Mouse (Mus musculus) heart, embryonic 14.5 days (tissue): ENCODE data around the gene Rfc4. TPM values are rescaled to one million over a fixed set of nuclear protein-coding genes. Genes with fewer than 3 reads are reported as not detected.

Experiments
- microRNA-seq: library from miRNA; unstranded; fragments of <30 nt; microRNA quantifications from one replicate; pipeline ENCODE4, GENCODE M21; 2016
- polyA plus RNA-seq: library from polyadenylated mRNA; unstranded; fragments of >200 nt; fragmentation: Nextera tagmentation; extraction: Ambion mirVana; gene quantifications from 2 replicates; pipeline ENCODE4 v1.2.1, GENCODE M21; 2014

Rfc4 gene
- polyA plus RNA-seq, 1 experiment from 2014 or later = 84.8 TPM

Small RNA genes within 50 kb of the gene (microRNA-seq; reads per million reads assigned to microRNA genes)
- gene Gm49346 = 1.1 reads per million

Other genes with a start within 250 kb of the Rfc4 start
- 2.0 and 4.6 TPM in 2 replicates for gene Ahsg, start 236.5 kb downstream of the Rfc4 start, polyA plus RNA-seq
- gene Fetub, start 209.4 kb downstream of the Rfc4 start, polyA plus RNA-seq = not detected in 2 replicates
- not detected in 2 replicates for gene Hrg, start 176.7 kb downstream of the Rfc4 start, polyA plus RNA-seq
- not detected in 2 replicates for gene Kng2, start 98.3 kb downstream of the Rfc4 start, polyA plus RNA-seq
- gene Kng1, start 69.9 kb downstream of the Rfc4 start, polyA plus RNA-seq = 0.36 TPM in 1 of 2 replicates, not detected in the other
- gene Eif4a2, start 20.3 kb downstream of the Rfc4 start, polyA plus RNA-seq = 174 and 182 TPM in 2 replicates
- gene Adipoq, start 18.8 kb upstream of the Rfc4 start, polyA plus RNA-seq = 0.15 TPM in 1 of 2 replicates, not detected in the other
- 16.2 and 16.7 TPM in 2 replicates for gene St6gal1, start 97.0 kb upstream of the Rfc4 start, polyA plus RNA-seq